ENCODE assay signal across 7 mouse cellular contexts in the genomic region with DNA sequence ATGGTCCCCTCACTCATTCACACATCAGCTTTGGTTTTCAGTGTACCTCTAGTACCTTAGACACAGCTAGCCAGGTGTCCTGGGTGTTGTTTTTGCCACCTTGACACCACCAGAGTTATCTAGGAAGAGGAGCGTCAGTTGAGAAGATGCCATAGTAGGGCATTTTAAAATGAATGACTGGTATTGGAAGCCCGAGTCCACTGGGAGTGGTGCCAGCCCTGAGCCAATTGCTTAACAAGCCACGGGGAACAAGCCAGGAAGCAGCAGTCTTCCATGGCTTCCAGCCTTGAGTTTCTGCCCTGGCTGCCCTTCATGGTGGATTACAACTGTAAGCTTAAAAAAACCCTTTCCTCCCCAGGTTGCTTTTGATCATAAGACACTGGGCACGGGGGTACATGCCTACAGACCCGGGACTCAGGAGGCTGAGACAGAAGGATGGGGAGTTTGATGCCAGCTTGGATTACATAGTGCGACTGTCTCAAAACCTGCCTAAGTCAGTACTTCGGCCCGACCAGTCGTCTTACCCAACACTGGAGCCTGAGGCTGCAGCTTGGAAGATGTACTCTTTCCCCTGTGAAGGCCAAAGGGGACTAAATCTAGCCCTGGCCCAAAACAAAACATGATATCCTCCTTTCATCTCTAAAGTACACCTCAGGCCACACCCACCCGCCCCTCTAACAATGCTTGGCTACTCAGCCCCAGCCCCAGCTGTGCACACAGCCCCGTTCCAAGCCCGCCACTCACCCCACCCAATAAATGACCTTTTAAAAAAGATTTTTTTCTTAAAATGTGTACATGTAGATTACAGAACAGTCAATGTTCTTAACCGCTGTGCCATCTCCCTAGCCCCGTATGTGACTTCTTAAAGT. TPM values are rescaled to one million over a fixed set of nuclear protein-coding genes. Genes with fewer than 3 reads are reported as not detected.
DNase-seq lines count a peak whose midpoint lies in the region.

No protein-coding gene starts in this region.

- intact Hi-C loops in heart, postnatal 14 days (cut with DNase I), result loop anchor here (1.0 to 5.0 kb wide), 4 partner anchors 25 to 197 kb away; no protein-coding TSS in a partner anchor

- peak; percentile 58 for DNase-seq in kidney, adult 11 months
- DNase-seq in kidney, postnatal 4 days, result no peak
- peak; percentile 50 for DNase-seq in 3T3-L1 (ENCODE audit: low read depth, low spot score)
- DNase-seq in Muller cell, postnatal 12 days (ENCODE audit: inconsistent ontology term), result peak; percentile 63
- peak; percentile 48 to 53 for DNase-seq in heart, postnatal 14 days
- peak; percentile 55 for DNase-seq in lung, postnatal 14 days
- no peak for DNase-seq in spleen, postnatal 14 days (ENCODE audit: low spot score in 2 of 2)

RNA-seq across cellular contexts. Expression of a gene that starts 5.5 kb away (rescaled TPM):
- 10 to 100 TPM; 85.4 to 91.7 TPM for total RNA-seq in heart, postnatal 14 days (2021)

RNA-seq across cellular contexts. Expression of a gene that starts 5.7 kb away (rescaled TPM):
- 10 to 100 TPM; 25.0 to 29.3 TPM for total RNA-seq in heart, postnatal 14 days (2021)

RNA-seq across cellular contexts. Expression of a gene that starts 8.3 kb away (rescaled TPM):
- total RNA-seq in heart, postnatal 14 days (2021), result 10 to 100 TPM; 37.4 to 39.6 TPM

RNA-seq across cellular contexts. Expression of a gene that starts 20.6 kb away (rescaled TPM):
- total RNA-seq in heart, postnatal 14 days (2021), result 10 to 100 TPM; 45.4 to 47.4 TPM

RNA-seq across cellular contexts. Expression of a gene that starts 23.7 kb away (rescaled TPM):
- total RNA-seq in heart, postnatal 14 days (2021), result 10 to 100 TPM; 45.7 to 50.6 TPM

Comparison
In these comparisons a context has a peak if more than half of its experiments do, and no peak if none do; other contexts are left out.
1. DNase-seq: peak in kidney, adult 11 months (single experiment), 3T3-L1 (single experiment), Muller cell, postnatal 12 days (single experiment), heart, postnatal 14 days (2 of 2) and lung, postnatal 14 days (single experiment); none in kidney, postnatal 4 days (0 of 2) and spleen, postnatal 14 days (0 of 2).